Mouse (Mus musculus) frontal cortex, postnatal 10 days (tissue): ENCODE results near the gene Tor4a.

ENCODE experiments used
- DNase-seq, 2 experiments: peaks; one replicate each; pipeline ENCODE4 v3.0.0; 2022; ENCODE audit warnings: low spot score in 2 of 2, mixed read lengths in 1 of 2

Gene Tor4a

GRCm38 (mm10) chr2:25224766-25225752, 28.4 kb upstream of the Tor4a start:
- DNase-seq = peak; percentile 99 to 100

DNA sequence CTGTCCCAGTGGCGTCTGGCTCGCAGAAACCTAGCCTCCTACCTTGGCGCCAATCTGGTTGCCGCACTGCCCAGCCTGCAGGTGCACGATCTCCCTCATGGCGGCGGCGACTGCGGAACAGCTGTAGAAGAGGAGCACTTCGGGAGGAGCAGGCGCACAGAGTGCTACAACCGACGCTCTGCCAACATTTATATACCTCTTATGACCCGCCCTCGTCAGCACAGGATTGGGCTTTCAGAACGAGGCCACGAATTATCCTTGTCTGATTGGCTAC, 27.7 kb upstream of the Tor4a start, which contains the start of gene Tubb4b:
Tubb4b (minus strand) TSS at position 211 of the 274 bp plus-strand sequence.
- no peak for DNase-seq

- peak in 1 of 2 experiments; percentile 58 for DNase-seq
Observed at GRCm38 (mm10) chr2:25223681-25224491, 27.2 kb upstream of the Tor4a start.

DNA sequence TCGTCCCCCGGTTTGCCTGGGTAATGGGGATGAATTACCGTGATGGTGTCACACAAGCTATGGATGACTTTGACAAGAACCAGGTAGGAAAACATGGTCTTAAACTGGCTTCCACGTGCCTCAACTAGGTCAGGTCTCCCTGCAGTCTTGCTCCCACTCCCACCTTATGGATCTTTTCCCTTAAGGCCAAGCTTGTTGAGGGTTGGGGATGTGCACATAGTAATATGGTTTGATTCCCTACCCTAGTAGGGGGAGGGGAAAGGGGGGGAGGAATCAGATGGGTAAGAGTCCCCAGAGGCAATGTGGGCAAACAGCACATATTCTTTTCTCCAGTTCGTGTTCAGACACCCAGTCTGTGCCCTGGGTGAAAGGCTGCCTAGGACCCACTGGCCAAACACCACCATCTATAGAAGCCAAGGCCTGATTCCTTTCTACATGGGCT, 24.7 kb upstream of the Tor4a start:
- DNase-seq = no peak

DNA sequence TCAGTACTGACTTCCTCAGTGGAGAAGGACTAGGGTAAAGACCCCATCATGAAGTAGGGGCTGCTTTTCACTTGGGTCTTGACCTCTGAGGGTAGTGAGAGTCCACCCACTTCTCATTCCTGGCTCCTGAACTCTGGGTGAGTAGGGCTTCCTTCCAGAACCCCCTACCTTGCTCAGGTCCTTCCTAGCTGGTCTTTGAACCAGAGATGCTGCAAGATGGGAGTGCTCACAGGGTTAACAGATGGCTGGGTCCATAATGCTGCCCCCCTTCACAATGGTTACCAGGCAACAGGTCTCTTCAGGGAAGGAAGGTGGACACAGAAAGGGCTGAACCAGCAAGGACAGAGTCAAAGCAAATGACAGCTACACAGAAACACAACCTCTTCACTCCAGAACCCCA, 21.8 kb upstream of the Tor4a start, which contains the start of gene Fam166a:
Fam166a (plus strand) TSS at position 301 of the 400 bp plus-strand sequence.
- no peak for DNase-seq

DNA sequence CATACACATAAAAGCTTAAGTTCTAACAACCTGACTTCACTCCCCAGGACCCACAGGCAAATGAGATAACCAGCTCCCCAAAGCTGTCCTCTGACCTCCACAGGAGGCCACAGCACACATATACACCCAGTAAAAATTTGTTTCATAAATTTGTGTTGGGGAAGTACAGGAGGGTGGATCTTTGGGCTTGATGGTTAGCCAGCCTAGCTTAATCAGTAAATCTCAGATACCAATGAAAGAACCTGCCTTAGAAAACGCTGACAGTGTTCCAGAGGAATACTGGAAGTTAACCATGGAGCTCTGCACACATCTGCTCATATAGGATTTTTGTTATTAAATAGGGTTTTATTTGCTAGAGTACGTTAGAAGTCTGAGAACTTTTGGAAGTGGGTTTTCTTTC, 21.0 kb upstream of the Tor4a start:
- DNase-seq = no peak

- no peak for DNase-seq
Observed at GRCm38 (mm10) chr2:25214444-25214843, 17.8 kb upstream of the Tor4a start, which contains the start of gene Stpg3. Gene Stpg3, minus strand, starts transcription at chr2:25214637.

GRCm38 (mm10) chr2:25213266-25213865, 16.7 kb upstream of the Tor4a start:
- DNase-seq = no peak

GRCm38 (mm10) chr2:25211121-25211670, 14.5 kb upstream of the Tor4a start, which contains the start of gene Nelfb:
Gene Nelfb, minus strand, starts transcription at chr2:25211489.
- peak; percentile 79 to 83 for DNase-seq

- peak in 1 of 2 experiments; percentile 27 for DNase-seq
Observed at GRCm38 (mm10) chr2:25210686-25211085, 14.0 kb upstream of the Tor4a start.

GRCm38 (mm10) chr2:25207593-25207992, 10.9 kb upstream of the Tor4a start:
- no peak for DNase-seq

DNA sequence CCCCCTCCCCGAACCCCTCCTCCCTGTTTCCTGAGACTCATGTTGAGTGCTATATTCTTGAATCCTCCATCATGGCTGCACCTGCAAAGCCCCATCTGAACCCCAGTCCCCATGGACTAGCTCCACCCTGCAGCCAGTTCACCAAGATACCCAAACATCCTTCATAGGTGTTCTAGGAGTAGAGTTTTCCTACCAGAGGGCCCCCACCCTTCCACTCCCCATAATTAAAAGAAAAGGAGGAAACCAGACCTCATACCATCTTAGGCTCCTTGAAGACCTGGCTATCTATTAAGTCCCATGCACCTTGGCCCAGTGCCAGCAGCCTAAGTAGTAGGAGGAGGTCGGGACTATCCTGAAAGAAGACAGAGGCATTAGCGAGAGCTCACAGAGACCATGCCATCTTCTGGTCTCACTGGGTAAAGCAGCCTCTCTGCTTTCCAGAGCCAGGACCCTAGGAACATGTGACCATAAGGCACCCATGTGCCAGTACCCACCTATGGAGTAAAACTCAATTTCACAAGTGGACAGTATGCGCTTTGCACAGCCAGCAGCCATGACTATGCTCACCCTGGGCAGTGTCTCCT, 7.0 kb upstream of the Tor4a start:
- no peak for DNase-seq

GRCm38 (mm10) chr2:25200631-25201030, 3.9 kb upstream of the Tor4a start:
- no peak for DNase-seq

GRCm38 (mm10) chr2:25197946-25198345, 1.3 kb upstream of the Tor4a start:
- no peak for DNase-seq

GRCm38 (mm10) chr2:25197191-25197590, 505 bp upstream of the Tor4a start:
- no peak for DNase-seq

DNA sequence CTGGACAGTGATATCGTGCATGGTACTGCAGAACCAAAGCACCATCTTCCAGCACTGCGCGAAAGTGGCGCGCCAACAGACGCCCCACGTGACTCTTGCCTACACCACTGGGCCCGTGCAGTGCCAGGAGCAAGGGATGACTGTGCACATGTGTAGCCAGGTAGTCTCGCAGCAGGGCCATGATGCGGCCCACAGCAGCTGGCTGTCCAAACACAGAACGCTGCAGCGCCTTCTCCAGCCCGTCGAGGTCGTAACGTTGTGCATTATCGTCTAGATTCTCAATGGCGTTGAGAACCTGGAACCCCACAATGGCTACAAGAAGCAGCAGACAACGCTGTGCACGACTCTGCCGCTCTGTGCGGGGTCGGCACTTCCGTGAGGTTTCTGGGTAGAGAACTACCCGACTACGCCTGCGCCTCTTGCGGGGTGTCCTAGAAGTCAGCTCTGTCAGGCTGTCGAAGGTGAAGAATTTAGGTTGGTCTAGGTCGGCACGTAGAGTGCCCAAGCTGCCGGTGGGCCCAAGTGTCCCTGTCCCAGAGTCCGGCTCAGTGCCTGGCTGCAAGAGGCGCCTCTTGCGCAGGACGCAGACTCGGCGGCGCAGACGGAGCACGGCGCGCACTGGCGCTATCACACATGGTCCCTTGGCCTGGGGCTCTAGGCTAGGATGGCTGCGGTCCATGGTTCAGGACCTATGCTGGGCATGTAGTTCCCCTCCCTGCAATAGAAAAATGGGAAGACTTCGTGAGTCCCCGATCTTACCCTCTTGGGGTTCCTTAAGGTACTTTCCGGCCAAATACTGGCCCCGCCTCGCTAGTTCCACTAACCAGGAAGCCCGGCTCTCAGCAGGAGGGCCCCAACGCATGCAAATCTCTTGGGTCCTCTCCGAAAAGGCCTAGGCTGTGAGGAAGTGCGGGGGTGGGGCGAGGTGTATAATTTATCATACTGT, 1.2 kb downstream of the Tor4a start:
- DNase-seq = no peak

DNA sequence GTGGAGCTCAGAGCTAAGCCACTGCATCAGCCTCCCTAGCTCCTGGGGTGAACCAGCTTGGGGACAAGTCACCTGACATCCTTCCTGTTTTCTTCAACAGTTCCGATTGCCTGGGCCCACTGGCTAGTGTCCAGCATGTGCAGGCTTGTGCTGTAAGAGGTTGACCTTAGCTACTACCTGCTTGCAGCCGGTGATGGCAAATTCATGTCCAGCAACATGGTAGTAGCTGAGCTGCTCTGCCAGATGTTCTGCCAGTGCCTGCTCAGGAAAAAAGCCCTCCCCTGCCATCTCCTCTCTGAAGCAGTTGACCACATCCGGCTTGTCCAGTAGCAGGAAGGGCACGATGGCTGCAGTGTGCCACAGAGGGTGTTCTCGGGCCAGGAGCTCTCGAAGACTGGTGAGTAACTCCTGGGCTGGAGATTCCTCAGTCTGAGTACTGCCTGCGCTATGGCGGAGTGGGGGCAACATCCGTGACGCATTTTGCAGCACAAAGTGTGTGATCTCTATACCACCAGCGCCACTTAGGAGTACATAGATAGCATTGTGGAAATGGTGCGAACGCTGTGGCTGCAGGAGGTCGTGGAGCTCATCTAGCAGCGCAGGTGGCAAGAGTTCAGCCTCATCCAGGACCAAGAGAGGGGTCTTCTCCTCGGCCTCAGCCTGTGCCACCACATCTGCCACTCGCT, 2.1 kb downstream of the Tor4a start:
- DNase-seq = no peak

GRCm38 (mm10) chr2:25194006-25194405, 2.7 kb downstream of the Tor4a start:
- no peak for DNase-seq

- peak; percentile 69 to 75 for DNase-seq
Observed at GRCm38 (mm10) chr2:25193330-25193770, 3.3 kb downstream of the Tor4a start.
